Mouse (Mus musculus): ENCODE results near the gene 9430007A20Rik.
"Not testable (repeated sequence)": the region's sequence is repeated elsewhere in the genome, so short reads cannot be mapped to it uniquely, and the experiment has no call there.

9430007A20Rik gene

DNA sequence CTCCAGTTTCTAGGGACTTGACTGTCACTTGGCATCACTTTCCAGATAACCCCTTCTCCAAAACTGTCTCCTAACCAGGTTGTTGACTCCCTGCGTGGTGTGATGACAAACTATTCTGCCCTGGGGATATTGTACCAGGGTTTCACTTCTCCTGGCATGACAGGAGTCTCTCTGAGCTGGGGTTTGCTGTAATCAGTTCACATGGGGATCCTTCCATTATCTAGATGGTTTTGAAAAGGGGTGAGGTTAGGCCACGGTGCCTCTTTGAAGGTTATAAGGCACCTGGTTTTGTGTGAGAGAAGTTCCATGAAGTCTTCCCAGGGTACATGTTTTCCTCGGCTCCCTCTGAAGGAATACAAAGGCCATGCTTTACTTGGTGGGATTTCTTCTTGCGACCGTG, at the start of gene 9430007A20Rik:
9430007A20Rik (plus strand) TSS at position 301 of the 400 bp plus-strand sequence.
- DNase-seq = no peak

DNA sequence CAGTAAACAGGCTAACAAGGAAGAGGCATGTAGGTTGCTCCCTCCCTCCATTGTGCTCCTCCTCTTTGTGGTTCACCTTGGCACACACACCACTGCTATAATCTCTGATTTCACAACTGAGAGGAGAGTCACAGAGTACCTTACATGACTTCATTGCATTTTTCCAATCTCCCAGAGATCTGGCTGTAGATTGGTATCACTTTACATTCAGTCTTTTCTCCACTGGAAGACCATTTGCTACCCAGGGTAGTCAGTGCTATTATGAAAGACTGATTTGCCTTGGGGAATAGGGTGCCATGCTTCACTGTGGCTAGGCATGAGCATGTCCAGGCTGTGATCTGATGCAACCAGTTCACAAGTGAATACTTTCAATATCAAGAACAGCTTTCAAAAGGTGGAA, 26.3 kb upstream of the 9430007A20Rik start:
- no peak for DNase-seq

DNA sequence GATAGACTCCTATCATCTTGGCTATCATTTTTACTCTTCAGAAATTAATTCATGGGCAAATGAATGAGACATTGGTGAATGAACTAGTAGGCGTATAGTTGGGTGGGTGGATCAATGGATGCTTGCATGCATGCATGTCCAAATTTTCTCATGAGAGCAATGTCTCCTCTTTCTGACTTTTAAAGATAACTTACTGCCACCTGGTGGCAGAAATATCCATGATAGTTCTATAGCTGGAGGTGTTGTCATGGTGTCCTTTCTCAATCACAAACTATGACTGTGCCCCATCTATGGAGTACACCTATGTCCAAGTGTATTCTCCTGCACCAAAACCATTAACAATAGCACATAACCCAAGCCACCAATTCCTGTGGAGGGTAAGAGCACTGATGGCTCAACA, 13.1 kb upstream of the 9430007A20Rik start:
- DNase-seq = no peak

DNA sequence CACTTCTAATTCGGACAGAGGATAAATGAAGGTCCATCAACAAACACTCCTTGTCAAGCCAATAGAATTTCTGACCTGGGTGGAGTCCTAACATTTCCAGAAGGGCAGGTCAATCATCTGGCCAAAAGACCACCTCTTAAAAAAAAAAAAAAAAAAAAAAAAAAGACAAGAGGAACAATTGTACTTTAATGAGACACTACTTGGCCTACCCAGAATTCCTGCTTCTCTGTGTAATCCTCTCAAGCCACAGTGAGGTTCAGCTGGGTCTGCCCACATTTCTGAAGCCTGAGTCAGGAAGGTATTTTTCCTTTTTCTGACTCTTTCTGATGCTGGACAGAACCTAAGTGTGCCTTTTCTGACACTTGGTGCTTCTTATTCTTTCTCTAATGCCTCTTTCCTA, 25.1 kb downstream of the 9430007A20Rik start:
- DNase-seq = no peak

DNA sequence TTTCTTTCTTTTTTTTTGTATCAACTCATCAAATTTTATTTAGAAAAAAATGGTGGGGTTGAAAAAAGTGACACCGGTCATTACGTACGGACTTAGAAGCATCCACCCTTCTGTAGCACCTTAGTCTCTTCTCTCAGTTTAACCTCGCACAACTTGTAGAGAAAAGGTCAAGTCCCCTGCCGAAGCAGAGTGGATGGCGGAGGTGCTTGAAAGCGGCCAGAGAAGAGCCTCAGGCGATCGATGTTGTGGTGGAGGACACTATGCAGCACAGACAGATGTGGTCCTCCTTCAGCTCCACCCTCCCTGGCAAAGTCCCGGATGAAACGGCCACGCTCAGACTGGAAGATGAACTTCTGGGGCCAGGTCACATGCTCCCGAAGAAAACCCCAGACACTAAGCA, 25.7 kb downstream of the 9430007A20Rik start:
- DNase-seq = not testable (repeated sequence)

DNA sequence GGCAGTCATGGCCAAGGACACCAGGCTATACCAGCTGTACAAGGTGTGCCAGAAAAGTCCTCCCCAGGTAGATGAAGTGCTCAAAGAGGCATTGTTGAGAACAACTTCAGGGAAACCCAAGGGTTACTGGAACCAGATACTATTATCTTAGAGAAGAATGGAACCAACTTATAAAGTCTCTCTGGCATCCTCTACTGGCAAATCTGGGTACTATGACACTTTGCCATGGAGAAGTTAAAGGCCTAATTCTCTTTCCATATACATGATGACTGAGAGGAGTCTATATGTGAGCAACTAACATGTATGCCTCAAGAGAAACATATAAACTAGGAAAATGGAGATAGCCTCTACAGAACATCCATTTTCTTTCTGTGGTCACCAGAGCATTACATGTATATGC, 31.5 kb downstream of the 9430007A20Rik start:
- no peak for DNase-seq

DNA sequence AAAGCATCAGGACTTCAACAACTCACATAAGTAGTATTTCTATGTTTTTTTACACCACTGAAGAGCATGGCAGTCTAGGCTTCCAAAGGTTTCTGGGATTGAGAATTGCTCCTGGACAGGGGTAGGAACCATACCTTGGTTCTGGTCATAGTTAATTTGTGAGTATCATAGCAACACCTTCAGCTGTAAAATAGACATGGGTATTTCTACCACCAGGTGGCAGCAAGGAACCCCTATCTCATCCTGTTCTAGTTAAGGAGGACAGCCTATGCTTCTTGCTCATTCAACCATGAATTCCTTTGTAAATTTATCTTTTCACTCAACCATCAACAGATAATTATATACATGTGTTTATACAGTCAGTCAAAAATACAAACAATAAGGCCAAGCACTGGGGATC, 40.2 kb downstream of the 9430007A20Rik start:
- peak; percentile 1 to 40 for DNase-seq

DNA sequence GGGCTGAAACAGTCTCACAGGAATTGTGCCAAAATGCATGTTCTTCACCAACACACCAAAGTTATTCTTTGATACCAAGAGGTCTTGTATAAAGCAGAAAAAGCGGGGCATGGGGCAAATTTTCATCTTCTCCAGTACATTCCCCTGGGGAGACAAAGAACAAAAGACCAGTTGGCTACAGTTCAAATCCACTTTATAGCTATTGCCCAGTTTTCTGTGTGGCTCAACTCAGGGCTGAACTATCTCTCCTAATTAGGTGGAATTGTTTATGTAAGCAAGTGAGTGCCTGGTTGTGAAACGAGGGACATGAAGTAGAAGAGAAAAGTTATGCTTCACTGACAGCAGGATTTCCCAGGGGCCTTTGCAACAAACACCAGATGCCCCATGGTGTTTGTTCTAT, 41.6 kb downstream of the 9430007A20Rik start:
- no peak for DNase-seq

DNA sequence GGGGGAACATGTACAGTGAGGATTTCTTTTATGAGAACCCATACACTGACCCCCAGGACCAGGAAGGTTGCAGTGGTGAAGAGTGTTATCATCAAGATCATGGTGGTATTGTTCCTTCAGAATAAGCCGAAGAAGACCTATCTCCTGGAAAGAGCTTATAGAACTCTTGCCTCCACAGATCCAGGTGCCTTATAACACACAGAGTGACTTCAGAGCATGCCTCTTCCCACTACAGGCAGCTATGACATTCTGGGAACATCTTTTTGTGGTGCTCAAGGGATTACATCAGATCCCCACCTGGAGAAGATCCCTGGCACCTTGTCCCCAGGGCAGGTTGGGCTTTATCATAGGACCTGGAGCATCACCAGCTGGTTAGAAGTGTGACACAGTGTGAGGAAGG, 45.4 kb downstream of the 9430007A20Rik start, which contains the start of gene Gm13124:
Gm13124 (minus strand) TSS at position 101 of the 400 bp plus-strand sequence.
- no peak for DNase-seq

DNA sequence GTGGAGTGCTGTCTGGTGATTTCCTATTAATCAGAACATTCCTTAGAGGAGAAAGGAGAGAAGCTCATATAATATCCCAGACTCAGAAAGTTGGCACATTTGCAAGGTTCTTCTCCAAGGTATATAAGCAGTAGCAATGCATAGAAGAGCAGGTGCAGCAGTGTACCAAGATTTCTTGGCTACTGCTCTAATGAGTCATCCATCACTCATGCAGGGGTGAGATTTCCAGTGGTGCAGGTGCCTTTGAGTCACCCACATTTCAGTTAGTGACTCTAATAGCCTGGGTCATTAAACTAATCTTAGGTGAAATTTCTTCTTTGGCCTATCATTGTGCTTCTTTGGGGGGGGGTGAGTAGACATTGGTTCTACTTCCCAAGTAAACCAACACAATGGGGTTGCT, 48.1 kb downstream of the 9430007A20Rik start:
- DNase-seq = no peak
